Mouse (Mus musculus) kidney, adult 8-10 months (tissue): ENCODE data around the gene Pde6g.

ENCODE experiments used
- DNase-seq, 2 experiments: peaks; one replicate each; pipeline ENCODE4 v3.0.0; 2022

Pde6g gene

DNA sequence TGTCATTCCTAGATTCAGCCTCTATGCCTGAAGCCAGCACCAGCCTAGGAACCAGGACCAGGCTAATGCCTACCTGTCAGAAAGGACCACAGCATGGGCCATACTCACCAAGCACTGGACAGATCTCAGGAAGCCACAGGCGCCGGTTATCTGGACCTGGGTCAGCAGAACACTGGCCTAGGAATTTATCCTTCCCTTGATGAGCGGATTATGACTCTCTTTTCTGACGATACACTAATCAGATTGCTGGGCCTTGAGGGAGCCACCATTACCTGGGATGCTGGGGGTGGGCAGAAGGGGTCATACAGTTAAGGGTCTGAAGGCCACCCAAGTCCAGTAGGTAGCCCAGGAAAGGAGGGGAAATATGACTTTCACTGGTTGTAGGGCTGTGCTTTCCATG lies at the start of gene Pde6g:
TSS of gene Pde6g (minus strand) at position 195 of the 400 bp plus-strand sequence.
- DNase-seq: no peak

DNA sequence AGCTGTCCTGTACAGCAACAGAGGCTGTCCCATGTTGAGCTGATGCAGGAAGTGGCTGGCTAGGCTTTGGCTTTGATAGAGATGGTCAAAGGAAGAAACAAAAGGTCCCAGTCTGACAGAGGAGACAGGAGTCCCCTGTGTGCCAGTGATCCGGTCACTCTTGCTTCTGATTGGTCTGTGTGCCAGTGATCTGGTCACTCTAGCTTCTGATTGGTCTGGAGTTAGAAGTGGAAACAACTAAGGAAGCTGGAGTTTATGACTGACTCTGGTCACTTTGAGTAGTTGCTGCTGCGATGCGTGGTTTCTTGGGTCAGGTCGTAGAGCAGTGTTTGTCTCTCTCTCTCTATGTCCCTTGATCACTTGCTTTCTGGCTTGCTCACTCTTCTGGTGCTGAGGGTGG lies 48.4 kb upstream of the Pde6g start:
- no peak for DNase-seq

DNA sequence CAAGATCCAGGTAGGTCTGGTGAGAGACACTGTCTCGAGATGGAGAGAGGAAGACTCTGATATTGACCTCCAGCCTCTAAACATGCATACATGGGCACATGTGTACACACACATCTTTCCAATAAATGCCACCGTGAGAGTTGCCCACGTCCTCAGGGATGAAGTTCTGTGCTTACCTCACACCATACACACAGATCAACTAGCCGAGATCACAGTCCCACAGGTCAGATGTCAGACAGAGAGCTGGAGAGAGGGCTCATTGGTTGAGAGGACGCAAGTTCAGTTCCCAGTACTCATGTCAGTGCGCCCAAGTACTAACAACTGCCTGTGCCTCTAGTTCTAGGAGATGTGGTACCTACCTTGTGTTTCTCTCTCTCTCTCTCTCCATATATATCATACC lies 47.7 kb upstream of the Pde6g start:
- no peak for DNase-seq

DNA sequence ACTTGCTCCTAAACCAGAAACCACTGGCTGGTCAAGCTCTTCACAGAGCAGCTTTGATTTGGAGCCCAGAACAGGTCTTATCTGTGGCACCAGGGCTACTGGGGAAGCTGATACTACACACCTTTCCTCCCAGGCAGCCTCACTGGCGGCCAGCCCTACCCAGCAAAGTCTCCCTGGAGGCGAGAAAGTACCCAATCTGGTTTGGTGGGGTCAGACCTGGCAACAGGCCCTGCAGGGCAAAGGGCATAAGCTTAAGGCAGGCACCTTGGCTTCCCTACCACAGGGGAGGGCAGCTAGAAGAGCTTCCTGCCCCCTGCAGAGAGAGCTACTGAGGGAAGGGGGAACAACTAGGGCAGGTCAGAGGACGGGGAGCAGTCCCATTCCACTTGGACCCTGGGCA lies 47.1 kb upstream of the Pde6g start:
- peak; percentile 93 to 95 for DNase-seq

DNA sequence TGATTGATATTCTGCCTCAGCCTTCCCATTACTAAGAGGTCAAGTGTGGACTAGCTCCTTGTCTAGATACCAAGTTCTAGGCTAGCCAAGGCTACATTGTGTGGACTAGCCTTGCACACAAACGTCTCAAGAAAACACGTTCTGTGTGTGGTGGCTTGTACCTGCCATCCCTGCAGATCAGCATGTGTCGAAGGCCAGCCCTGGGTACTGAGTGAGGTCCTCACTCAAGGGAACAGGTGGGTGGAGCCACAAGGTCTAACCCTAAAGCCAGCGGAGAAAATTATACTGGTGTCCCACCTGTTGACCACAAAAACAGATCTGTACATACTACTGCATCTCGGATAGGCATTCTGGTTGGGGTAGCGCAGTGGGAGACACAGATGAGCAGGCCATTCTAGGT lies 46.6 kb upstream of the Pde6g start:
- no peak for DNase-seq

DNA sequence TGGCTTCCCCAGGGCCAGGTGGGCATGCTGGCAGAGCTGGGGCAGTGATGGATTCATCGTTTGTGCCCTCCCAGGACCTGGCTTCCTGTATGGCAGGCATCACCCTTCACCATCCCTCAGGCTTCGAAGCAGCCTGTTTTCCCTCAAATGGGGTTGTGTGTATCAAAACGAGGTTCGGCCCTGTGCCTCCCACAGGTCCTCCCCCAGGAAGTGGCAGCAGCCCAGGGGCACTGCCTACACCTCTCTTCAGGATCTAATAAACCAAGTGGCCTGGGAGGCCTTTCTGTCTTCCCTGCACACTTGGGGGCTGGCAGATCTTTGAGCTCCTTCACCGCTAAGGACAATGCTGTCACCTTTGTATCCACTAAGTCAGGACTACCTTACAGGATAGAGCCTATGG lies 45.6 kb upstream of the Pde6g start:
- DNase-seq: no peak

DNA sequence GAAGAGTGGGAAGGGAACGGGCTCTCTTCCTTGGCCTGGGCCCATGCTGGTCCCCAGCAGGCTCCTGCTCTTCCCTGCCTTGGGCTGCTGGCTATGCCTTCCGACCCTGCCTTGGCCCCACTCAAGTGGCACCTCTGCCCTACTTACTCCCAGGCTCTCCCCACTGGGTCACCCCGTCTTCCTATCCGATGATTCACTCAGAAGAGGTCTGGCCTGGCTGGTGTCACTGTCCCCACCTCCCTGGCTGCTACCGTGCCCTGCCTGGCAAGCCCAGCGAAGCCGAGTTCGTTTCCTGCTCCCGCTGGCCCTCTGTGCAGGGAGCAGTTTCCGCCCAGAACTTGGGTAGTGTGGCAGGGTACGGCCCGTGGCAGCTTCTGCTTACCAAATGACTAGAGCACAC lies 44.9 kb upstream of the Pde6g start:
- DNase-seq: no peak

DNA sequence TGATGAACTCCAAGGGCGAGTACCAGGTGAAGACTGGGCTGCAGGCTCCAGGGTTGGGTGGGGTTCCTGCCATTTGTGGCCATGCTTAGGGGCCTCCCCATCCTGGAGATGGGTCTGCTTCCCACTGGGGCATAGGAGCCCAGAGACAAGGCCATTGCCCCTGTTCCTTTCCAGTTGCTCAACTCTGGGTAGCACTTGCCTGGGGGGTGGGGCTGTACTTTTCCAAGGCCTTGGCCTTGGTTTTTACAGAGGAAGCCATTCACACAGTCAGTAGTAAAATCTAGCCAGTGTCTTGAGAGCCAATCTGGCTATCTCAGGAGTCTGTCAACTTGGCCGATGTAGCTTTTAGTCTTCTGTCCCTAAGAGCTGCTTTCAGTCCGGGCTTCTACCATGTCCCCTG lies 44.1 kb upstream of the Pde6g start:
- no peak for DNase-seq

DNA sequence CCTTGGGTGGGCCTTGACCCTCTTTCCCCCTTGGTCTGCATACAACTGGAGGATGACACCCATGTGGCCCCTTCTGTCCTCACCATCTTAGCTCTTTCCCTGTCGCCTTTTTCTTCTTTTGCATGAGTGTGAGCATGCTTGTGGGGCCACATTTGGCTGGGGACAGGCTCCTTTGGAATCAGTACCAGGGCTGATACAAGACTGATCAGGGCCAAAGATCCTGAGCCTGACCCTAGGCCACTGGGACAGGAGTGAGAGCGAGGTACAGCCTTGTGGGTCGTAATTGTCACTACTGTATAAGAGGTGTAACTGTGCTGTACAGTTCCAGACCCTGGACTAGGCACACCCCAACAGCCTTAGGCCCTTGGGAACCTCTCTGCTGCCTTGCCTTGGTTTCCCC lies 40.6 kb upstream of the Pde6g start:
- no peak for DNase-seq

DNA sequence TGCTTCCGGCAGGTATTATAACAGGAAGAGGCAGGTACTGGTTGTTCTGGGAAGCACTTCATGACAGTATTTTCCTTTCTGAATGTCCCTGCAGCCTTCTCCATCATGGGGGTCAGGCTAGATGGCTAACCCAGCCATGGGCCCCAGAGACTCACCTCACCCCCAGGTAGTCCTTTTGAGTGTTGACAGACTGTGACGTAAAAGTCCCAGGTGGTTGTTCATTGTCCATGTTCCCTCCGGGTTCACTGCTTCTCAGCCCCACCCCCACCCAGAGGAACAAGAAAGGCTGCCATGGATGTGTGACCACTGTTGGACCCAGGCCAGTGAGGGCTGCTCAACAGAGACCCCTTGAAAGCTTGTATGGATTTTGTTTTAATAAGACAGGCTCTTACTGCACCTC lies 40.1 kb upstream of the Pde6g start:
- peak; percentile 41 to 46 for DNase-seq

DNA sequence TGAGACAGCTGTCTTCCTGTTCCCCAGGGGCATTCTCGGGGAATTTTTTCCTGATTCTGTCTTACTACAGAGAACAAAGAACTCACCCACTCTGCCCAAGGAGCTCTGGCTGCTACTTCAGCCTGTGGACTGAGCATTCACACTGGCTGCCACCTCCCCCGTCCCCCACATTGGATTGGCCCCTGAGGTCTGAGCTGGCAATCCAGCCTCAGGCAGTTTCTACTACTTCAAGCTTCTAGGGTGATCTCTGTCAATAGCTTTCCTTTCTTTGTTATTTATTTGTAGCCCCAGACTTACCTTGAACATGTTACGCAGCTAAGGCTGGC lies 39.5 kb upstream of the Pde6g start:
- DNase-seq: no peak

DNA sequence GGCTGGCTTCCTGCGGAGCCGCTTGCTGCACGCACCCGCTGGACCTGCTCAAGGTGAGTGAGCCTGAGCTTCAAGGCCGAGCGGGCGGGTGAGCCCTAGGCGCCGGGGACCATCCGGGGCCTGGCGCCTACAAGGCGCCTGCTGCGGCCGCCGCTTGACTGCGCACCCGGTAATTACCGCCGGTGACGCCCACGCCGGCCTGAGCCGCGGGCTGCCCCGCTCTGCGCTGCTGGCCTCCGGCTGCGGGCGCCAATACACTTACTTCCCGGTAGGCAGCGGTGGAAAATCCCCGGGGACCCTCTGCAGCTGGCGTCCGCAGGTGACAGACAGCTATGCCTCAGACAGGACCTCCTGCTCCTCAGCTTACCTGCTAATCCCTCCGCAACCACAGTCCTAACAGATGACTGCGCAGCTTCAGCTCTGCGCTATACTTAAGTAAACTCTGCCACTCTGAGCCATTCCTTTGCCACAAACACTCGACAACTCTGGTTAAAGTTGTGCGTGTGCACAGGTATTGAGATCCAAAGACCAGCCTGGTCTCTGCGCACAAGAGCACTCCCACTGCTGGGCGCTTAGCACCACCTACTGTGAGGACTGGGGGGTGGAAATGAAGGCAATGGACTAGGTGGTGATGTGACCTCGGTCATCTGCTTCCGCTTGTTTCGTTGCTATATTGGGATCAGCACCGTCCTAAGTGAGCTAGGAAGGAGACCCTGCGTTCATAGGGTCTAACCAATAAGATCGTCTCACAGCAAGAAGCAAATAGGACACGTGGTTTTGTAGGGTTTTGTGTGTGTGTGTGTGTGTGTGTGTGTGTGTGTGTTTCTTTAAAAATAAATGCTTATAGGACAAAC lies 39.0 kb upstream of the Pde6g start:
- DNase-seq: peak; percentile 63 to 68

DNA sequence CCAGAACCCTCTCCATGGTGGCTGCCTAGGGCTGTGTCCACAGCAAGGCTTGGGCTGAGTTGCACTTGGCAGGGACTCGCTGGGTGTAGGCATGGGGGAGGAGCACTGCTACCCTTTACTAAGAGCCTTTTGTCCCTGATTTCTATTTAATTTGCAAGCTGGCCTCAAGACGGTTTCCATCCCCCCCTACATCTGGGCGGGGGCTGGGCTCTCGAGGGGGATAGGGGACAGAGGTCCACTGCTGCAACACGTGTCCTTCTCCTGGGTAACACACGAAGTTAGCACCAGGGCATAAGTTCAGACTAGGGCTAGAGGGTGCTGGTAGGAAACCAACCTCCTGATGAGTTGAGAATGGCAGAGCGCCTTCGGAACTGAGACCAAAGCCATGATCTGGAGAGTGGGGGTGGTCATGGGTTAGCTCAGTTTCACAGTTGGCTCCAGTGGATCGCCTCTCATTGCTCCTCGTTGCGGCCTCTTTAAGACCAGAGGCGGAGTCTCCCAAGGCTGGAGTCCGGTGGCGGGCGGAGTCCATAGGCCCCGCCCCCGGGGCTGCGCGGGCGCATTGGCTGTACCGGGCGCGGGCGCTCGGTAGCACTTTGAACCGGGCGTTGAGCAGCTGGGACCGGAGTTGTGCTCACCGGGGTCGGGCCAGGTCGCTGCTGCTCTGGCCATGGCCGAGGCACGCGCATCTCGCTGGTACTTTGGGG lies 38.2 kb upstream of the Pde6g start, which contains the start of gene Slc25a10:
TSS of gene Slc25a10 (plus strand) at position 524 of the 707 bp plus-strand sequence.
- DNase-seq: peak; percentile 93 to 94

DNA sequence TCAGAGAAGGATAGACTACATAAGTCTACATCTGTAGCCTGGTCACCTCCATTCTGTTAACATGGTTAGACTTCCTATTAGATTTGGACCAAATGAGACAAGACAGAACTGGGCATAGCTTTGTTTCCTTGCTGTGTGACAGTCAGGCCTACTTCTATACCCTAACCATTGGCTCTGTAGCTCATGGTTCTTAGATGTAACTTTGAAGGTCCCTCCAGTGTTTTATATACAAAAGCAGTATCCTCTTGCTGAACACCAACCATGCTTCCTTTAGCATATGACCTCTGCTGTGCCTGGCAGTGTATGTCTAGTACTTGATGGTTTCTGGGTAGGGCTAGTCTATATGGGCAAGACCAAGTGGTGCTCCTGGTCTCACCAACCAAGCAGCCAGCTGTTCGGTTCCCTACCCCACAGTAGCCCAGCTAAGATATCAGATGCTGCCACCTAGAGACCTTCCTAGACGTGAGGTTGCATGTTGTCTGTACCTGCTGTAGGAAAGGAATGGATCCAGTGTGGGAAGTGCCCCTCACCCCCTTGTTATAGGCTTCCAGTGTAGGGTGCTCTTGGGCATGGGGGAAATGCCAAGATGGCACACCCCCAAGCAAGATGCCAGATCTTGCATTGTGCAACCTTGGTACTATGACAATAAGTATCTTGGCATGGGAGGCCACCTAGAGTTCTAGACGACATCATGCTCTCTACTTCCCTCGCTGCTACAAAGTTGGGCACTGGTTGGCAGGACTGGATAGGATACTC lies 37.2 kb upstream of the Pde6g start:
- no peak for DNase-seq

DNA sequence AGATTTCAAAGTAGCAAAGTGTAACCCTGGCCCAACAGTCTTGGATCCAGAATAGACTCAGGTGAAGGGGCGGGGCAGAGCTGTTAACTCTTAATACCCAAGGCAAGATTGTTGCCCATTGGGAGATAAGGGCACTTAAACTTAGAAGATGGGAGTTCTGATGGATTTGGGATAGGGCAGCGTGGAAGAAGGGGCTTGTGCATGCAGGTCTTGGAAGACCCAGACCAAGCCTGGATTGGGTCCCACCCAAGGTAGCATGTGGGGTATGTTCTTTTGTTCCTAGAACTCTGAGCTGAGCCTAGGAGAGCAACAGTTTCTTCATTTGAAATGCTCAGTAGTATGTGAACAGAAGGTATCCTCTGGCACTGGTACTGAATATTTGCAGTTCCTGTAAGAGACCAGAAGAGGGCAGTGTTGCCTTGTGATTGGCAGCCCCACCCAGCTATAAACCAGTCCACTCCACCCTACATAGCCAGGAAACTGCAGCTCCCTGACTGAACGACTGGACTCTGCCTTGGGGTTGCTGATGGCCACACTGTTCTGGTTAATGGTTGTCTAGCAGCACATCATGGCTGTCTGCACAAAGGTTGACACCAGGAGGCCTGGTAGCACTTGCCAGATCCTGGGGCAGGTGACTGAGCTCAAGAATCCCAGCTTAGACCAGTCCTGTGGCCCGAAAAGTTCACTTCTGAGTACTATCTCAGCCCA lies 35.9 kb upstream of the Pde6g start:
- peak; percentile 89 to 96 for DNase-seq

DNA sequence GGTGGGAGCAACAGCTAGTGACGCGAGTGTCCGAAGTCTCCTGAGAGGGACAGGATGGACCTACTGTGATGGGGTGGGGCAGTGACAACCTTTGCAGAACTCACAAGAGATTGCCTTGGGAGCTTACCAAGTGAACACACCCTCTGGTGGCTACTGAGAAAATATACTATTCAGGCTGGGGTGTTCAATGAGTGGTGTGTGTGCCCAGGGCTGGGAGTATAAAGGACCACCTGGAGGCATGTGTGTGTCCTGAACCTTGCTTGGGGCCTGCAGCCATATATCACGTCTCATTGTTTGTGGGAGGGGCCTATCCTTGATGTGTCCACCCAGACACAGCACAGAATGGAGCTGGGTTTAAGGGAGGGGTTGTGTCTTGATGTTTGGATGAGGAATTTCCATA lies 35.2 kb upstream of the Pde6g start:
- DNase-seq: no peak

DNA sequence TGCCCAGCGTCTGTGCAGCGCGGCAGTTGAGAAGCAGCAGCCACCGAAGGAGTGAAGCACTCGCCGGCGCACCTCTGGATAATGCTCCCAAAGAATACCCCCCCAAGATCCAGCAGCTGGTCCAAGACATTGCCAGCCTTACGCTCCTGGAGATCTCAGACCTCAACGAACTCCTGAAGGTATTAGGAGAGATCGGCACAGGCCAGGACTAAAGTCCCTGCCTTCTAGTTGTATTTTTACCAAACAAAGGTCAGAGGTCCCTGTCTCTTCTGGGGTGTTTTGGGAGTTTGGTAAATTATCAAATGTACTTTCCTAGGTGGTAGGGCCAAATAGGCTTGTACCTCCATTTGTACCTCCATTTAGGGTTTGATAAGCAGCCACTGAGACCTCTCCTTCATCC lies 32.0 kb upstream of the Pde6g start:
- DNase-seq: peak; percentile 77 to 82

DNA sequence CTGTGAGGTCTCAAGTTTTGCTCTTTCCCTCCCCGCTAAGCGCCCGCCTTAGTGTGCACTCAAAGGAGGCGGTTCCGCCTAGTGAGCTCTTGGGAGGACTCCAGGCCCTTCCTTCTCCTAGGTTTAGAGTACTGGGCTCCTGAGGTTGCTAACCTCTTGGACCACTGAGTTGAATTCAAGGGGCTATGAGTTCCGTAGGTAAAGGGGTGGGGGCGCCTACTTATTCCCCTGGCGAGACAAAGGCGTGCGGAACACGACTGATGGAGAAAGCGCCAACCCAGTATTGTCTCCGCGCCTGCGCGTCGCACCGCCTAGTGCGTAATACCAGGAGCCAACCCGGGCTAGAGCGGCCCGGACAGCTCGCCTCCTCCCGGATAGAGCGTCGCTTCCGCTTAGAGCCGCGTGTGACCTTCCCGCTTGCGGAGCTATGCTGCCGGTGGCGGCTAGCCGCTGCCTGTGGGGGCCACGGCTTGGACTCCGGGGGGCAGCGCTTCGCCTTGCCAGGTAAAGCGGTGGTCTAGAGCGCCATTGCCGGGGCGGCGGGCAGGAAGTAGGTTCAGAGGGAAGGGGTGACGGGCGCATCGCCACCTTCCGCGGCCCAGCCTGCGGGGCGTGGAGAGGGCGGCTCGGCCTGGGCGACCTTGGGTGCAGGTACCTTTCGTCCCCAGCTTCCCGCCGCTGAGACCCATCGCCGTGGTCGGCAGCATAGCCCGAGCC lies 31.1 kb upstream of the Pde6g start, which contains the start of gene Mrpl12:
TSS of gene Mrpl12 (plus strand) at position 349 of the 717 bp plus-strand sequence.
- peak; percentile 88 to 89 for DNase-seq

DNA sequence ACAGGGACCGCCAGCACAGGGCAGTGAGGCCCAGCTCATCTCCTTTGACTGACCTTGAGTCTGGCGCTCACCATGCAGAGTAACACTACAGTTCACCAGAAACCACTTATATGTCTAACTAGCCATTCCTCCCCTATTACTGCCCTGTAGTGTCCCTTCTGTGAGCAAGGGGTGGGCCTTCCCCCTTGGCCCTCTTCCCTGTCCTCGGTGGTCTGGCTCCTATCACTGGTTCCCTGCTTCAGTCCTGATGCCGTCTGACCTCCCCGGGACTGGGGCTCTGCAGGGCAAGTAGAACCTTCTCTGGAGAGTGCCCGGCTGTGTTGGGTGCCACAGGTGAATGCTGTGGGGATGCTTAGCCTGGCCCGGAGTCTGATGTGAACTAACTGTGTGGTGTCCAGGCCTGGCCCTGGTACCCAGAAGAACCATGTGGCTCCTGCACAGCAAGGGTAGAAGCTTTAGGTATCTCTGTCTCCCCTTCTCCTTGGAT lies 30.2 kb upstream of the Pde6g start:
- DNase-seq: no peak

DNA sequence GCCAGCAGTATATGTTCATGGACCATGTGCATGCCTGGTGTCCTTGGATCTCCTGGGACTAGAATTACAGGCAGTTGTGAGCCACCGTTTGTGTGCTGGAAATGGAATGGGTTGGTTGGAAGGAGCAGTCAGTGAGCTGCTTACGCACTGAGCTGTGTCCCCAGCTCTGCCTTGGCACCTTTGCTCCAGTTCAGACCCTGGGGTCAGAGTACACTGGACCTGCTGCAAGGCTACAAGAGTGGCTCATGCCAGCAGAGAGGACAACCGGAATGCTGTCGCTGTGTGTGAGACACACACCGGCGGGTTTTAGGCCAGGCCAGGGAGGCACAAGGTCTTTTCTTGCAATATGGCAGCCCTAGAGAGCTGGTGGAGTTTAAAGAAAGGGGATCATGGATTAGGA lies 18.8 kb upstream of the Pde6g start:
- peak; percentile 70 to 80 for DNase-seq

DNA sequence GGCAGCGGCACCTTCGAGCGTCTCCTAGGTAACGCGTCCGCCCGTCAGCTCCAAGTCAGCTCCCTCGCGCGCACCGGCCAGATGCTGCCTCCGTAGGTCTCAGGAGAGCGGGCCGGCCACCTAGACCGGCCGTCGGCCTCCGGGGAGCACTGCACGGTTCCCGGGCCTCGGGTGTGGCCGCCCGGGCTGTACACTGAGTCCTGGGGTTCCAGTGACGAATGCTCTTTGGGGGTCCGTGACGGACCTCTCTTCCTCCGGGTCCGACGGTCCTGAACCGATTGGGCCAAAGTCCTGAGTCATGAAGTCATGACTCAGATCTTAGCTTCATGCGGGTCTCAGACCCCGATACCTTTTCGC lies 14.4 kb upstream of the Pde6g start:
- no peak for DNase-seq

DNA sequence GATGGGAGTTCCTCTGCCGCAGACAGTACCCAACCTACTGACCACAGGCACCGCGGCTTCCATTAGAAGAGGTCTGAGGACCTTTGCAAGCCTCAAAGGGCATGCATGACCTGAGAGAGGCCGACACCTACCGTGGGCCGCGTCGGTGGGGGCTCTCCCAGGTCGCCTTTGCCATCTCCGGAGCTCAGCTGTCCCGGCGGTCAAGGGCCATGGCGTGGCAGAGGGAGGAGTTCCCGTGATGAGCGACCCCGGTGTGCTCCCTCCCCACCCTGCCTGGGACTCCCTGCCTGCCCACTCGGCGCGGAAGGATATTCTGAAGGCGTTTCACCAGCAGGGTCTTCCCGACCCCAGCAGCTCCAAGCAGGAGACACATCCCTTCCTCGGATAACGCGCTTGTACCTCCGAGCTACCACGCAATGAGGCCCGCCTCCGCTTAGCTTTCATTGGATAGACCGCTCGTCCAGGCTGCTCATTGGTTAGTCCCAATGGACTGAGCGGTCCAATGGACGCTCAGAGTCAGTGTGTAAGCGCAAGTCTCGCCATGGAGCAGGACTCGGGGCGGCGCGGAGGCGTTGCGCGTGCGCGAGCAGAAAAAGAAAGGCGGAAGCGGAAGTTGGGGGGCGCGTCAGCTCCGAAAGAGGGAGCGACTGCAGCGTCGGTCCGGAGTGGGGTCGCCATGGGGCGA lies 13.9 kb upstream of the Pde6g start, which contains the start of gene Arl16:
TSS of gene Arl16 (minus strand) at position 557 of the 685 bp plus-strand sequence.
- DNase-seq: peak; percentile 94
